Mouse (Mus musculus): ENCODE results near the gene Wdr5.

Gene Wdr5

DNA sequence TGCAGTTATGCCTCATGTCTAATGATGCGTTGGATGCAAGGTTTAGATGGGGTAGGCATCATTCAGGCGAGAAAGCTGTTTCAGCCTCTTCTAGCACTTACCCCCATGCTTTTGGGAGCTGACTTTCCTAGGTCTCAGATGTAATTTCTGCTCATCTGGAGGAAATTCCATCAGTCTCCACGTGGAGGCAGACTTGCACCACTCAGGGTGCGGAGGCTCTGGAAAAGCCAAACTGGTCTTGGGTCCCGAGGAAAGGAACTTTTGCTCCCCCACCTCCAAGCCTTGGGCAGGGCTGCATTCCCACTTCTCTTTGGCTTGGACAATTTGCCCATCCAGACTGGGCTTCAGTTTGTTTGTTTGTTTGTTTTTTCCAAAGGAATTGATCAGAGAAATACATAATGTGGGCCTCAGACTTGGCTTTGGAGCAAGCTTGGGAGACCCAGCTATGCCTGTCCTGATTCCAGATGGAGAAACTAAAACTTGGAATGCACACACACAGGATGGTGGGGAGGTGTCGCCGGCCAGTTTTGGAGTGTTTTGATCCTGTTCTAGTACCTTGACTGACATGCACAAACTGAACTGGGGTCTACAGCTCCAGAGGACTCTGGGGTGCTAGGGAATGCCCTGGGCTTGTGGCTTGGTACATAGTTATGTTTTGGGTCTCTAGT lies 37.8 kb downstream of the Wdr5 start:
- peak; percentile 79 for DNase-seq (ENCODE audit: low spot score)

- no peak for DNase-seq (ENCODE audit: low spot score)
Observed at GRCm38 (mm10) chr2:27554308-27554707, 39.4 kb downstream of the Wdr5 start.

DNA sequence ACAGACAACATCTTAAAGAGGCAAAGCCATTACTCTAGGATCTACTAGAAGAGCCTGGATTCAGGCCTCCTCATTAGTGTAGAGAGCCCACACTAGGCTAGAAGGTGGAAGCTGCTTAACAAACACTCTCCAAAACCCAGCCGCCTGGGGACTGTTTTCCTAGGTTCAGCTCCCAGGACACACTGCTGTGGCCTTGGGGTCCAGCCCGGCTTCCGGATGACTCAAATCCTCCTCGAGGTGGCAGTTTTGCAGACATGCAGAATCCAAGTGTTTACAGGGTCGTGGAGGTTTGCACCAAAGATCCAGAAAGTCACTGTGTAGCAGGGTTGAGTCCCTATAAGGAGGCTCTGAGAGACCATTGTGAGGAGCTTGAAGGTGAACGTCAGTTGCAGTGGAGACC lies 42.0 kb downstream of the Wdr5 start:
- no peak for DNase-seq (ENCODE audit: low spot score)

DNA sequence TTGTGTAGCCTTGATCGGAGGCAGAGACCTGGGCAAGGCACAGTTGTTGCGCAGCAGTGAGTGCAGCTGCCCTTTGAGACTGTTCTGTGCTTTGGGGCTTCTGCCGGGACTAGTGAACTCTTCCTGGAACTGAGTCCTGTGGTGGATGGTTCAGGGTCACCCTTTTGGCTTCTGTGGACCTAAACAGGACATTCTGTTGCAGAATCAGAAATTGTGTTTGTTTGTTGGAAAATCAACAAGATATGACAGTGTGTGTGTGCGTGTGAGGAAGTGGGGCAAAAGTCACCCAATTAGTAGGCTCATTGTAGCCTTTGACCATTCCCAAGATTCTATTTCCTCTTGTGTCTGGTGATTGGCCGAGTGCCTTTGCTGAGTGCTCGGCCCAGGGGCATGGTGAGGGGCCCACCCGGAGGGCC lies 45.8 kb downstream of the Wdr5 start:
- DNase-seq (ENCODE audit: low spot score): no peak

- no peak for DNase-seq (ENCODE audit: low spot score)
Observed at GRCm38 (mm10) chr2:27561159-27561558, 46.2 kb downstream of the Wdr5 start.

- no peak for DNase-seq (ENCODE audit: low spot score)
Observed at GRCm38 (mm10) chr2:27561829-27562228, 46.9 kb downstream of the Wdr5 start.

DNA sequence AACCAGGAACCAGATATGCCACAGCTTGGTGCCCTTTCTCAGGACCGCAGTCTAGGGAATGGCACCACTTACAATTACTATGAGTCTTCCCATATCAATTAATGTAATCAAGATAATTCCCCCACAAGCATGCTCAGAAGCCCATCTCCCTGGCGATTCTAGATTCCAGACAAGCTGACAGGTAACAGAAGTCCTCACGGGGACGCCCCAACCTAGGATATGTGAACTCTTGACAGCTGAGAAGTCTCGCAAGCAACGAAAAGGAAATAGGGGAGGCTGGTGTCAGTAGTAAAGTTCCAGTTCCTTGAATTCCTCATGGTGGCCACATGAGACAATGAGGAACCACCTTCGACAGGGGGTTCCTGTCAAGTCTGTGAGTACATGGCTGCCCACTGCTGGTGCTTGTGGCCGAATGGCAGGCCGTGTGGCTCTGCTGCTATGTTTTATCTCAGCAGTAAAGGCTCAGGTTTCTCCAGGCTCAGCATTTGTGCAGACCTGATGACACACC lies 48.7 kb downstream of the Wdr5 start:
- DNase-seq (ENCODE audit: low spot score): peak; percentile 18

DNA sequence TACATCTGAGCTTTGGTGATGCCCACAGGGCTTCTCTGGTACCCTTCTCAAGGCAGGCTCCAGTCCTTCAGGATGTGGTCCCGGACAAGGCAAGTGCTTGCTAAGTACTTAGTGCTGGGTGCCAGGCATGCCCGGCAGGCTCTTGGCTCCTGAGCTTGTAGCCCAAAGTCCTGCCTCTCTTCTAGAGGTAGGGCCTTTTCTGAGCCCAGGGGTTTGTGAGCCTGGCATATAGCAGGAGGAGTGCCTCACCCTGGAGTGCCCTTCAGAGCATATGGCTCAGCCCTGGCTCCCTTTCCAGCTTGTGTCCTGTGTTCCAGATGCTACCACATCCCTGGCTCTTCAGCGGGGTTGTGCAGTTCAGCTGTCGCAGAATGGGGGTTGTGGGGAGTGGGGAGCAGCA lies 49.7 kb downstream of the Wdr5 start:
- DNase-seq (ENCODE audit: low spot score): no peak

- no peak for DNase-seq (ENCODE audit: low spot score)
Observed at GRCm38 (mm10) chr2:27565316-27566103, 50.6 kb downstream of the Wdr5 start.

DNA sequence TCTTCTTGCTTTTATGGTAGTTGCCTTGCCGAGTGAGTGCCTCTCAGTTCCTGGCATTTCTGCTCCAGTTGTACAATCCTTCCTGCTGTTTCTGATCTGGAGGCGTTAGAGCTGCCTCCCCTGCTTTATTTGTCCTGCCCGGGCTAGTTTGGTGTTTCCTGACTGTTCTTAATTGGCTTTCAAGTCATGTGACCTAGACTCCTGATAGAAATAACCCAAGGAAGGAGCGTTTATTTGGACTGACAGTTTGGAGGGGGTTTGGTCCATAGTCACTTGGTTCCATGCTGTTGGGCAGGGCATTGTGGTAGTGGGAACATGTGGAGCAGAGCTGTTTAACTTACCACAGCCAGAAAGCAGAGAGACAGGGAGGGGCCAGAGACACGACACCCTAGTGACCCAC lies 55.9 kb downstream of the Wdr5 start:
- DNase-seq (ENCODE audit: low spot score): no peak

GRCm38 (mm10) chr2:27572261-27572793 lies 57.4 kb downstream of the Wdr5 start:
- DNase-seq (ENCODE audit: low spot score): peak; percentile 10

DNA sequence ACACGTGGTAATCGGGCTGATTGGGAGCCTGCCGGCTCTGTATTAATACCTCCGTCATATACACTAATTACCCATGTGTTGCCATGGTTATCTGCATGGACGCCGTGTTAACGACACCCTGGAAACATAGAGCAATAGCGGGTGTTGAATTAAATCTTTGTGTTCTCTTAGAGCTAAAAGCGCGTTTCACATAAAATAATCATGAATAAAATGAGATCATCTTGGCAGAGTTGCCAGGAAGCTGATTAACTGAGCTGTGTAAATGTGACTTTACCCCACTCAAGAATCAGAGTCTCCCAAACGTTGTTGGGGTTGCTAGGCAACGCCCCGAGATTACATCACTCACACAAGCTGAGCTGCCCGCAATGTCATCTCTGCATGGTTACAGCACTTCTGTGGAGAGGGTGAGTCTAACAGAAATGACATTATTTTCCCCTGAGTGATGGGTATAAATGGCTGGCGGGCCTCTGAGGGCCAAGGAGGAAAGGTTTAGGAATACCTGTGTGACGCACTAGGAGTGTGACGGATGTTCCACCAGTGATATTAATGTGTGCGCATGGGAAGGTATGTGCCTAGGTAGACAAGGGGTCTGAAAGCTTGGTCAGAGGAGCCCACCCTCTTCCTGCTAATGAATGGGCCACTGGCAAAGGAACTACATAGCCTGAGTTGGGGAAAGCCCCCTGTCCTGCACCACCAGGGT lies 58.1 kb downstream of the Wdr5 start:
- peak; percentile 83 for DNase-seq (ENCODE audit: low spot score)

- no peak for DNase-seq (ENCODE audit: low spot score)
Observed at GRCm38 (mm10) chr2:27573628-27573966, 58.6 kb downstream of the Wdr5 start.

GRCm38 (mm10) chr2:27576416-27576815 lies 61.5 kb downstream of the Wdr5 start:
- DNase-seq (ENCODE audit: low spot score): no peak

GRCm38 (mm10) chr2:27578552-27578951 lies 63.6 kb downstream of the Wdr5 start:
- no peak for DNase-seq (ENCODE audit: low spot score)

DNA sequence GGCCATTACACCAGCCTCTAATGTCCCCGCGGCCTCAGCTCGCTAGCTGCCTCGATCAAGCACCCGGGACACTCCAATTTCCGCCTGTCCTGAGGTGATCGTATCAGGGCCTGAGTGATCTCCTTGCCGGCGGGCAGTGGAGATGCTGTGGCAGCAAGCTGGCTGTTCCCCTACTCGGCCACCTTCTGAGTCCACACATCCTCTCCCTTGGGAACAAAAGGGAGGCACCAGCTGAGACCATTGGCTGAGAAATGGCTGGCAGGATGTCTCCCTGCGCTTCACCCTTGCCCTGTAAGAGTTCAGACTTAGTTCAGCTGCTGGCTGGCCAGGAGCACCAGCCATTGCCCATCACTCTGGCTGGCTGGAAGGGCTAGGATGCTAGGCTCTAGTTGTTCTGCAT lies 67.2 kb downstream of the Wdr5 start:
- DNase-seq (ENCODE audit: low spot score): no peak

DNA sequence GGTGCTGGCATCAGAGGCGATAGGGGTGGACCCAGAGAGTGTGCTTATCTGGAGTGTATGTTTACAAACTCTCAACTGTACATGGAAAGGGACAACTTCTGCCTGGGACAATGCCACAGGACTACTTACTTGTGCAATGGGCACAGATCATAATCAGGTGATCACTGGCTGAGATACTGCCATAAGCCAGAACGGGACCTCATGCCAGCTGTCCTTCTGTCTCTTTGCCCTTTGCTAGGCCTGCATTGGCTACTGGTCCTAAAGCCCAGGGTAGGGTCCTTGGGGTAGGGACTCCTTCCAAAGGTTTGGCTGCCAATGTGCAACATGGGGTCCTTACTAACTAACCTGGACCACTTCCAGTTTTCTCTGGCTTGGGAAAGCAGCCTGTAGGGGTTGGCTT lies 68.1 kb downstream of the Wdr5 start:
- no peak for DNase-seq (ENCODE audit: low spot score)

- DNase-seq (ENCODE audit: low spot score): no peak
Observed at GRCm38 (mm10) chr2:27584546-27584945, 69.6 kb downstream of the Wdr5 start.

Measured in layer of hippocampus, adult 11-12 months (tissue).